Mouse (Mus musculus) hindbrain, postnatal 0 days (tissue): ENCODE results near the gene Gm11733. TPM values are rescaled to one million over a fixed set of nuclear protein-coding genes. Genes with fewer than 3 reads are reported as not detected.

Experiments
- ATAC-seq: fragments of 200-750 bp; cut with Nextera tagmentation; 2 replicates; pipeline ENCODE4 v1.8.0; 2017; ENCODE audit warnings: mild to moderate bottlenecking, moderate TSS enrichment, moderate library complexity
- DNase-seq: peaks from one replicate; pipeline ENCODE4 v3.0.0-alpha.2; 2015; ENCODE audit warnings: low spot score
- H3K27ac ChIP-seq: fragments of 300-500 bp; sonication (generic); 2 replicates; pipeline ENCODE4 v1.5.1; 2014; ENCODE audit warnings: mild to moderate bottlenecking
- H3K27me3 ChIP-seq: fragments of 300-500 bp; sonication (generic); 2 replicates; pipeline ENCODE4 v1.6.1; 2014; ENCODE audit warnings: low read length, mixed read lengths; ENCODE audit not compliant: insufficient read depth
- H3K36me3 ChIP-seq: fragments of 300-500 bp; sonication (generic); 2 replicates; pipeline ENCODE4 v1.6.1; 2014; ENCODE audit warnings: low read length, mixed read lengths; ENCODE audit not compliant: insufficient read depth
- H3K4me1 ChIP-seq: fragments of 300-500 bp; sonication (generic); 2 replicates; pipeline ENCODE4 v1.6.1; 2014; ENCODE audit warnings: antibody characterized with exemption, low read length, mixed read lengths; ENCODE audit not compliant: insufficient read depth
- H3K4me2 ChIP-seq: fragments of 300-500 bp; sonication (generic); 2 replicates; pipeline ENCODE4 v1.6.1; 2014; ENCODE audit warnings: low read depth, mild to moderate bottlenecking, low read length, moderate library complexity, mixed read lengths
- H3K4me3 ChIP-seq: fragments of 300-500 bp; sonication (generic); 2 replicates; pipeline ENCODE4 v1.5.1; 2014; ENCODE audit warnings: low read length
- H3K9ac ChIP-seq: fragments of 300-500 bp; sonication (generic); replicated peaks from 2 replicates; pipeline ENCODE4 v1.6.1; 2014; ENCODE audit warnings: mild to moderate bottlenecking, low read length, moderate library complexity, mixed read lengths
- H3K9me3 ChIP-seq: fragments of 300-500 bp; sonication (generic); 2 replicates; pipeline ENCODE4 v1.6.1; 2016; ENCODE audit warnings: low read length, mixed read lengths
- CTCF ChIP-seq: IDR thresholded peaks from 2 replicates; pipeline ENCODE4 v1.5.1; 2016; ENCODE audit warnings: antibody characterized with exemption, control low read depth, low read depth
- WGBS: fragments of 180-500 bp; shearing (Covaris S2); extraction: QIAGEN DNeasy Blood & Tissue Kit; methylation state at CpG from one replicate; pipeline ENCODE4 v1.1.7; 2014; 5-methylcytosine and 5-hydroxymethylcytosine counted together
- polyA plus RNA-seq: library from polyadenylated mRNA; unstranded; fragments of >200 nt; fragmentation: Nextera tagmentation; extraction: Ambion mirVana; gene quantifications from 2 replicates; pipeline ENCODE4 v1.2.1, GENCODE M21; 2015
- total RNA-seq: library from RNA; depleted of rRNA; stranded (reverse); fragments of >200 nt; gene quantifications from 2 replicates; pipeline ENCODE4 v1.2.3, GENCODE M21; 2014; rRNA removed

The Gm11733 gene
- total and polyA plus RNA-seq, 2 experiments from 2014 or later, result 0.10 TPM; not detected in 1

- H3K27me3 ChIP-seq, result no peaks in the 10 kb centered on the region
- DNase-seq, result peak; percentile 66
- 0 out of 2 replicates have a peak, but pooled peaks cover 13% of the 10 kb centered on the region for H3K4me1 ChIP-seq
- TF ChIP-seq CTCF, result no peak
- ATAC-seq, result peak; percentile 35; the same call in 1 of the 2 replicates
- no peaks in the 10 kb centered on the region for H3K9me3 ChIP-seq
- H3K9ac ChIP-seq, result no peak overlapping the region
- 44% methylated on average over 10 of the region's 10 CpGs for WGBS
- peak overlapping the region; percentile 15; the same call in 1 of the 2 replicates for H3K27ac ChIP-seq
- no peak overlapping the region for H3K4me2 ChIP-seq
- H3K4me3 ChIP-seq, result no peak overlapping the region
- no peaks in the 10 kb centered on the region for H3K36me3 ChIP-seq
Measured at GRCm38 (mm10) chr11:117534912-117535311, 50.7 kb downstream of the Gm11733 start.

GRCm38 (mm10) chr11:117535491-117536304, 51.5 kb downstream of the Gm11733 start:
- Histone ChIP-seq H3K27ac (peak overlapping the region; percentile 15; the same call in 1 of the 2 replicates), H3K9ac (no peak overlapping the region), H3K4me3 (no peak overlapping the region), H3K9me3 (no peaks in the 10 kb centered on the region), H3K4me2 (no peak overlapping the region), H3K36me3 (no peaks in the 10 kb centered on the region), H3K27me3 (no peaks in the 10 kb centered on the region), H3K4me1 (peaks cover 17% of the 10 kb centered on the region)
- ATAC-seq, result peak; percentile 36; the same call in 1 of the 2 replicates
- DNase-seq, result peak; percentile 49
- WGBS, result 50% methylated on average over 9 of the region's 9 CpGs
- no peak for TF ChIP-seq CTCF

- no peak for DNase-seq
- no peaks in the 10 kb centered on the region for H3K27me3 ChIP-seq
- no peak overlapping the region for H3K4me2 ChIP-seq
- no peak for TF ChIP-seq CTCF
- ATAC-seq, result no peak
- no peaks in the 10 kb centered on the region for H3K9me3 ChIP-seq
- 70% methylated on average over 3 of the region's 3 CpGs for WGBS
- H3K4me1 ChIP-seq, result peaks cover 26% of the 10 kb centered on the region
- no peak overlapping the region for H3K9ac ChIP-seq
- H3K36me3 ChIP-seq, result no peaks in the 10 kb centered on the region
- no peak overlapping the region for H3K27ac ChIP-seq
- no peak overlapping the region for H3K4me3 ChIP-seq
Measured at GRCm38 (mm10) chr11:117536586-117536985, 52.4 kb downstream of the Gm11733 start.

Other genes with a start within 250 kb of the Gm11733 start
- 56.4 and 64.9 TPM in 2 replicates for gene Tnrc6c, start 169.9 kb downstream of the Gm11733 start, total RNA-seq
- gene Tnrc6c, start 169.9 kb downstream of the Gm11733 start, polyA plus RNA-seq, result 18.3 and 19.7 TPM in 2 replicates